Mouse (Mus musculus): Measurements from ENCODE around the gene Olfr267. TPM values are rescaled to one million over a fixed set of nuclear protein-coding genes. Genes with fewer than 3 reads are reported as not detected.
A peak's percentile ranks its signal among the peaks of the same experiment; 100 is the strongest.

Olfr267 gene
- 0.09 TPM in 1 of 2 replicates, not detected in the other for polyA plus RNA-seq (2014; fragmentation: Nextera tagmentation; extraction: Ambion mirVana)

- no peak within 1 kb of the TSS for H3K4me3 ChIP-seq (replicated peaks; ENCODE audit: low read length)
- H3K9me3 ChIP-seq (ENCODE audit: control insufficient read depth, low read length): 0 out of 2 replicates have a peak, but pooled peaks cover 6% of the 10 kb centered on the region
- H3K4me1 ChIP-seq (replicated peaks; ENCODE audit: control insufficient read depth, insufficient read depth, low read length): no peaks in the 10 kb centered on the region
- no peak within 1 kb of the TSS for H3K27ac ChIP-seq
- H3K36me3 ChIP-seq (replicated peaks; ENCODE audit: control insufficient read depth, insufficient read depth): no peaks in the 10 kb centered on the region
- no peak within 1 kb of the TSS for H3K4me2 ChIP-seq (replicated peaks)
- no peak within 1 kb of the TSS for H3K9ac ChIP-seq
- H3K27me3 ChIP-seq (ENCODE audit: control insufficient read depth, insufficient read depth, low read length): no peaks in the 10 kb centered on the region
- ATAC-seq (ENCODE audit: low FRiP score): no peak
- no peak for DNase-seq (ENCODE audit: low spot score)
These were observed at the start of gene Olfr267 for GRCm38 (mm10) chr4:58787616-58788015. Olfr267 (minus strand) TSS chr4:58787716.

- Histone ChIP-seq H3K9me3 (ENCODE audit: control insufficient read depth, low read length) (no peaks in the 10 kb centered on the region), H3K27ac (no peak overlapping the region), H3K4me2 (replicated peaks) (no peak overlapping the region), H3K27me3 (ENCODE audit: control insufficient read depth, insufficient read depth, low read length) (no peaks in the 10 kb centered on the region), H3K4me3 (replicated peaks; ENCODE audit: low read length) (no peak overlapping the region), H3K36me3 (replicated peaks; ENCODE audit: control insufficient read depth, insufficient read depth) (peaks cover 65% of the 10 kb centered on the region), H3K9ac (no peak overlapping the region), H3K4me1 (replicated peaks; ENCODE audit: control insufficient read depth, insufficient read depth, low read length) (no peaks in the 10 kb centered on the region)
- no peak for DNase-seq (ENCODE audit: low spot score)
- no peak for ATAC-seq (ENCODE audit: low FRiP score)
- WGBS: 91% methylated on average over 3 of the region's 3 CpGs
These were observed 45.4 kb upstream of the Olfr267 start for GRCm38 (mm10) chr4:58832908-58833307.

- H3K4me1 ChIP-seq (replicated peaks; ENCODE audit: control insufficient read depth, insufficient read depth, low read length): no peaks in the 10 kb centered on the region
- H3K27ac ChIP-seq: no peak overlapping the region
- no peak overlapping the region for H3K9ac ChIP-seq
- ATAC-seq (ENCODE audit: low FRiP score): no peak
- WGBS: 82% methylated on average over 4 of the region's 4 CpGs
- H3K36me3 ChIP-seq (replicated peaks; ENCODE audit: control insufficient read depth, insufficient read depth): peaks cover 67% of the 10 kb centered on the region
- H3K4me2 ChIP-seq (replicated peaks): no peak overlapping the region
- H3K4me3 ChIP-seq (replicated peaks; ENCODE audit: low read length): no peak overlapping the region
- H3K9me3 ChIP-seq (ENCODE audit: control insufficient read depth, low read length): no peaks in the 10 kb centered on the region
- DNase-seq (ENCODE audit: low spot score): no peak
- H3K27me3 ChIP-seq (ENCODE audit: control insufficient read depth, insufficient read depth, low read length): no peaks in the 10 kb centered on the region
These were observed 38.4 kb upstream of the Olfr267 start for GRCm38 (mm10) chr4:58825921-58826320.

GRCm38 (mm10) chr4:58786659-58787058, 857 bp downstream of the Olfr267 start:
- H3K27ac ChIP-seq: no peak overlapping the region
- no peak overlapping the region for H3K9ac ChIP-seq
- H3K4me2 ChIP-seq (replicated peaks): no peak overlapping the region
- no peak overlapping the region for H3K4me3 ChIP-seq (replicated peaks; ENCODE audit: low read length)
- H3K27me3 ChIP-seq (ENCODE audit: control insufficient read depth, insufficient read depth, low read length): no peaks in the 10 kb centered on the region
- 83% methylated on average over 3 of the region's 3 CpGs for WGBS
- no peaks in the 10 kb centered on the region for H3K4me1 ChIP-seq (replicated peaks; ENCODE audit: control insufficient read depth, insufficient read depth, low read length)
- no peaks in the 10 kb centered on the region for H3K36me3 ChIP-seq (replicated peaks; ENCODE audit: control insufficient read depth, insufficient read depth)
- 0 out of 2 replicates have a peak, but pooled peaks cover 6% of the 10 kb centered on the region for H3K9me3 ChIP-seq (ENCODE audit: control insufficient read depth, low read length)
- no peak for DNase-seq (ENCODE audit: low spot score)
- no peak for ATAC-seq (ENCODE audit: low FRiP score)

GRCm38 (mm10) chr4:58763417-58763816, 24.1 kb downstream of the Olfr267 start:
- DNase-seq (ENCODE audit: low spot score) (no peak), ATAC-seq (ENCODE audit: low FRiP score) (no peak)
- no peak overlapping the region for H3K9ac ChIP-seq
- no peaks in the 10 kb centered on the region for H3K9me3 ChIP-seq (ENCODE audit: control insufficient read depth, low read length)
- H3K36me3 ChIP-seq (replicated peaks; ENCODE audit: control insufficient read depth, insufficient read depth): no peaks in the 10 kb centered on the region
- 96% methylated on average over 3 of the region's 3 CpGs for WGBS
- no peaks in the 10 kb centered on the region for H3K27me3 ChIP-seq (ENCODE audit: control insufficient read depth, insufficient read depth, low read length)
- H3K27ac ChIP-seq: no peak overlapping the region
- no peaks in the 10 kb centered on the region for H3K4me1 ChIP-seq (replicated peaks; ENCODE audit: control insufficient read depth, insufficient read depth, low read length)
- H3K4me2 ChIP-seq (replicated peaks): no peak overlapping the region
- no peak overlapping the region for H3K4me3 ChIP-seq (replicated peaks; ENCODE audit: low read length)

- no peak for ATAC-seq (ENCODE audit: low FRiP score)
- Histone ChIP-seq H3K4me2 (replicated peaks) (no peak overlapping the region), H3K36me3 (replicated peaks; ENCODE audit: control insufficient read depth, insufficient read depth) (no peaks in the 10 kb centered on the region), H3K27me3 (ENCODE audit: control insufficient read depth, insufficient read depth, low read length) (no peaks in the 10 kb centered on the region), H3K4me1 (replicated peaks; ENCODE audit: control insufficient read depth, insufficient read depth, low read length) (no peaks in the 10 kb centered on the region), H3K27ac (no peak overlapping the region), H3K9ac (no peak overlapping the region), H3K9me3 (ENCODE audit: control insufficient read depth, low read length) (no peaks in the 10 kb centered on the region), H3K4me3 (replicated peaks; ENCODE audit: low read length) (no peak overlapping the region)
- 59% methylated on average over 2 of the region's 2 CpGs for WGBS
- DNase-seq (ENCODE audit: low spot score): peak; percentile 53
These were observed 38.0 kb downstream of the Olfr267 start for GRCm38 (mm10) chr4:58749510-58749909.

GRCm38 (mm10) chr4:58749101-58749500, 38.4 kb downstream of the Olfr267 start:
- DNase-seq (ENCODE audit: low spot score) (no peak), ATAC-seq (ENCODE audit: low FRiP score) (no peak)
- H3K27me3 ChIP-seq (ENCODE audit: control insufficient read depth, insufficient read depth, low read length): no peaks in the 10 kb centered on the region
- no peaks in the 10 kb centered on the region for H3K4me1 ChIP-seq (replicated peaks; ENCODE audit: control insufficient read depth, insufficient read depth, low read length)
- no peaks in the 10 kb centered on the region for H3K9me3 ChIP-seq (ENCODE audit: control insufficient read depth, low read length)
- H3K36me3 ChIP-seq (replicated peaks; ENCODE audit: control insufficient read depth, insufficient read depth): no peaks in the 10 kb centered on the region
- H3K9ac ChIP-seq: no peak overlapping the region
- H3K4me3 ChIP-seq (replicated peaks; ENCODE audit: low read length): no peak overlapping the region
- 58% methylated on average over 10 of the region's 10 CpGs for WGBS
- no peak overlapping the region for H3K4me2 ChIP-seq (replicated peaks)
- H3K27ac ChIP-seq: no peak overlapping the region

GRCm38 (mm10) chr4:58745583-58746222, 41.8 kb downstream of the Olfr267 start:
- Histone ChIP-seq H3K9ac (no peak overlapping the region), H3K4me1 (replicated peaks; ENCODE audit: control insufficient read depth, insufficient read depth, low read length) (no peaks in the 10 kb centered on the region), H3K4me3 (replicated peaks; ENCODE audit: low read length) (no peak overlapping the region), H3K27me3 (ENCODE audit: control insufficient read depth, insufficient read depth, low read length) (no peaks in the 10 kb centered on the region), H3K27ac (no peak overlapping the region), H3K9me3 (ENCODE audit: control insufficient read depth, low read length) (no peaks in the 10 kb centered on the region), H3K4me2 (replicated peaks) (no peak overlapping the region), H3K36me3 (replicated peaks; ENCODE audit: control insufficient read depth, insufficient read depth) (no peaks in the 10 kb centered on the region)
- no peak for ATAC-seq (ENCODE audit: low FRiP score)
- no peak for DNase-seq (ENCODE audit: low spot score)
- WGBS: 85% methylated on average over 7 of the region's 7 CpGs

- no peak overlapping the region for H3K9ac ChIP-seq
- H3K27me3 ChIP-seq (ENCODE audit: control insufficient read depth, insufficient read depth, low read length): no peaks in the 10 kb centered on the region
- DNase-seq (ENCODE audit: low spot score): no peak
- ATAC-seq (ENCODE audit: low FRiP score): no peak
- H3K4me2 ChIP-seq (replicated peaks): no peak overlapping the region
- no peaks in the 10 kb centered on the region for H3K9me3 ChIP-seq (ENCODE audit: control insufficient read depth, low read length)
- no peak overlapping the region for H3K4me3 ChIP-seq (replicated peaks; ENCODE audit: low read length)
- H3K27ac ChIP-seq: no peak overlapping the region
- H3K4me1 ChIP-seq (replicated peaks; ENCODE audit: control insufficient read depth, insufficient read depth, low read length): no peaks in the 10 kb centered on the region
- 76% methylated on average over 18 of the region's 18 CpGs for WGBS
- no peaks in the 10 kb centered on the region for H3K36me3 ChIP-seq (replicated peaks; ENCODE audit: control insufficient read depth, insufficient read depth)
These were observed 50.5 kb downstream of the Olfr267 start for GRCm38 (mm10) chr4:58736867-58737633.

Measured in hindbrain, embryonic 14.5 days (tissue).